Mouse (Mus musculus) splenic B cell, adult 2 months (primary cell): ENCODE measurements around the gene Cdrt4.
A peak's percentile ranks its signal among the peaks of the same experiment; 100 is the strongest.

Source experiments
- DNase-seq: peaks from one replicate; pipeline ENCODE4 v3.0.0-alpha.2; 2011; ENCODE audit warnings: low read depth, low spot score
- H3K27me3 ChIP-seq: 2 replicates; pipeline ENCODE4 v1.6.1; 2012; ENCODE audit warnings: mild to moderate bottlenecking, low read length, moderate library complexity, mixed read lengths; ENCODE audit not compliant: control insufficient read depth, poor library complexity, insufficient read depth, severe bottlenecking
- H3K36me3 ChIP-seq: 2 replicates; pipeline ENCODE4 v1.6.1; 2012; ENCODE audit warnings: mild to moderate bottlenecking, low read length, moderate library complexity, mixed read lengths; ENCODE audit not compliant: control insufficient read depth, poor library complexity, insufficient read depth, severe bottlenecking

The Cdrt4 gene

DNA sequence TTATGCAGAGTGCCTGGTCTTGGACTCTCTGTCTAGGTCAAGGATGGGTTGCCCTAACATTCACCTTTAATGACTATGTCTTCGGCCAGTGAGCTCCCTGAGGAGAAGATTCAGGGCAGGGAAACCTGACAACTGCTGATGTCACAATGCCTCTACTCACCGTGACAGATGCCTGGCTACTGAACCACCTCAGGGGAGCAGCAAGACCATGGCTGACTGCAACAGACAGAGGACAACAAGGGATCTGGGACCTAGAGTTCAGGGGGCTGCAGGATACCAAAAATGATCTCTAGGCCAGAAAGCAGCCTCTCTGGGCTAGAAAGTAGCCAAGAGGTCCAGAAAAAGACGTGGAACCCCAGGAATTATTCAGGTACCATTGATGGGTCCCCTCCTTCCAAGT, at the start of gene Cdrt4:
Gene Cdrt4 (plus strand): TSS at position 182 of the 400 bp plus-strand sequence.
- DNase-seq, result no peak
- no peaks in the 10 kb centered on the region for H3K36me3 ChIP-seq
- no peaks in the 10 kb centered on the region for H3K27me3 ChIP-seq

DNA sequence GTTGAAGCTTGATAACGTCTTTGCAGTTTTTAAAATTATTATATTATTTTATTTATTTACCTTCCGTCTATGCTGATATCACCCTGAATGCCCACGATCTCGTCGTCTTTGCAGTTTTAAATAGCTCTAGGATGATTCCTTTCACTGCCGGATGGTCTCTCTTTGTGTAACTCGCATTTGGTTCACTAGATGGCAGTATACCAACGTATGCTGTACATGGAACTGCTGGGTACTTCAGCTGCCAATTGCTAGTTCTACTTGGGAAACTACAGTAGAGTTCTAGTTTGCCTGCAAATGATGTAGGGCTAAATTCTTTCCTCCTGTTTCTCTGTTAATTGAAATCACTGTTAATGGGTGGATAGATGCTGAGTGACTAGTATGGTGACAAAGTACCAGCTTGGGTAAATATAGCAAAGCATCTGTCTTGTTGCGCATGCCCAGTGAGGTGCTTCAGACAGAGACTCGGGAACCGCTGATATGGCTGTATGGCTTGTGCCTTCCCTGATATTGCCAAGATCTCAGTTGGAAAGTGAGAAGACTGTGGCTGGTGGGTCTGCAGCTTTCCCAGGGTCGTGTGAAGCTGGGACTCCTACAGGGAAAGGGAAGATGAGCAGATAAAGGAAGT, 49.2 kb upstream of the Cdrt4 start:
- Histone ChIP-seq H3K36me3 (no peaks in the 10 kb centered on the region), H3K27me3 (no peaks in the 10 kb centered on the region)
- DNase-seq, result peak; percentile 81

DNA sequence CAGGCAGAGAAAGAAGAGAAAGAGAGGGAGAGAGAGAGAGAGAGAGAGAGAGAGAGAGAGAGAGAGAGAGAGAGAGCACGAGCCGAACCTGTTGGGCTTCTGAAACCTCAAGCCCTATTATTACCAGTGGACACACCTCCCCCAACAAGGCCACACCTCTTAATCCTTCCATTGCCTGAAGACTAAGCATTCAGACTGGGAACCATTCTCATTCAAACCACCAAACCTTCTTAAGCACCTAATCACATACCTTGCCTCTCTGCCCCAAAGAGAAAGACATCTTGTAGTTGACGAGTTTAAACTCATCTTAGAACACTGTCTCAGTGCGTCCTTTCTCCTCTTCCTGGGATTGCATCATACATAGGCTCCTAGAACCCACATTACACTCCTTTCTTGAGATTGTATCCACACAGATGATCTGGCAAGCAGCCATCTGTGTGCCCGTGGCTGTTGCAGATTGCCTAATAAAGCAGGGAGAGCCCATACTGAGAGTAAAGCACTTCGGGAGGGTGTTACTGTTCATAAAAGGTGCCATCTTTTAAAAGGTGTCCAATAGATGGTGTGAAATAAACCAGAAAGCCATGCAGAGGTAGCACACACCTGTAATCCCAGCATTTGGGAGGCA, 47.0 kb upstream of the Cdrt4 start:
- DNase-seq, result no peak
- Histone ChIP-seq H3K27me3 (no peaks in the 10 kb centered on the region), H3K36me3 (no peaks in the 10 kb centered on the region)

DNA sequence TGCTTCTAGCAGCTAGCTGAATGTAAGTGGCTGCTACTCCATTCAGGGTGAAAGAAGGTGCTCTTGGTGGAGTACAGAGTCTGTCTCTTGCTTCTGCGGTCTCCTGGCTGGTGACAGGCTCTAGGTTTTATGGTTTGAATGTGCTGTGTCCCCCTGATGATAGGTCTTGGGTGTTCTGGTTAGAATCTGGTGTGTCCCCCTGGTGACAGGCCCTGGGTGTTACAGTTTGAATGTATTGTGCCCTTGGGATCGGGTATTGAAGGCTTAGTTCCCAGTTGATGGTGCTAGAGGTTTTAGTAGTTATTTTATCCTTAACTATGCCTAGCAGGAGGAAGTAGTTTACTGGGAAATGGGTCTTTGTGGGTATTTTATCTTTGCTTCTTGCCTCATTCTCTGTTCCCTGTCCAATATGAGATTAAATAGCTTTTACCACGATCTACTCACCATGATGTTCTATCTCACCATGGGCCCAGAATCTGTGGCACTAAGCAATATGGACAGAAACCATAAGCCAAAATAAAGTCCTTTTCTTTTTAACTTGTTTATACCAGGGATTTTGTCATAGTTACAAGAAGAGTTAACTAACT, 41.2 kb upstream of the Cdrt4 start:
- Histone ChIP-seq H3K36me3 (no peaks in the 10 kb centered on the region), H3K27me3 (no peaks in the 10 kb centered on the region)
- DNase-seq, result peak; percentile 47

DNA sequence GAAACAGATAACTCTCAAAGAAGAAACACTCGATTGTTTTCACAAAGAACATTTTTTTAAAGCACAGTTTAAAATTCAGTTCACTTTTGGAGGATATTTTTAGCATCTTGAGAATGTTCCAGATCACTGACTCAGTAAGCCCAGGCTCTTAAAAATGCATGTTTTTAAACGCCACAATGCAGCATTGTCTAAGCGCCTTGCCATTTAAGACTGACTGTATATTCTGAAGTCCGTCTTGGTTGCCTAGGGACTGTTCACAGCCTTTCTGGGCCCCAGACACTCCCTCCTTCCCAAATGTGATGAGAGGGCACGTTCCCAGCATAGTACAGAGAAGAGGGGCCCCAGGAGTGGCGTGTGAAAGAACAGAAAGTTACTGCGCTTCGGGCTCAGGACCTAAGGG, 39.6 kb upstream of the Cdrt4 start:
- no peak for DNase-seq
- no peaks in the 10 kb centered on the region for H3K36me3 ChIP-seq
- H3K27me3 ChIP-seq, result no peaks in the 10 kb centered on the region

DNA sequence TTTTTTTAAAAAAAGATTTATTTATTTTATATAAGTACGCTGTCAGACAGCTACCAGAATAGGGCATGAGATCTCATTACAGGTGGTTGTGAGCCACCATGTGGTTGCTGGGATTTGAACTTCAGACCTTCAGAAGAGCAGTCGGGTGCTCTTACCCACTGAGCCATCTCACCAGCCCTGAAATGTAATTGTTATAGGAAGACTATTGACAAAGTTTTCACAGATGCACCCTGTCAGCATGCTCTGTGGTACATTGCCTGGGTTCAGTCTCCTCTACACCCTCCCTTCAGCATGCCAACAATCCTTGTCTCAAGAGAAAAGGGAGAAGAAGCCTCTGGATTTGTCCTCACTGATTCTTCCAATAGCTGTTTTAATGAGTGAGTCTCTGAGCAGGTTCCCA, 37.9 kb upstream of the Cdrt4 start:
- H3K36me3 ChIP-seq, result no peaks in the 10 kb centered on the region
- no peaks in the 10 kb centered on the region for H3K27me3 ChIP-seq
- no peak for DNase-seq

DNA sequence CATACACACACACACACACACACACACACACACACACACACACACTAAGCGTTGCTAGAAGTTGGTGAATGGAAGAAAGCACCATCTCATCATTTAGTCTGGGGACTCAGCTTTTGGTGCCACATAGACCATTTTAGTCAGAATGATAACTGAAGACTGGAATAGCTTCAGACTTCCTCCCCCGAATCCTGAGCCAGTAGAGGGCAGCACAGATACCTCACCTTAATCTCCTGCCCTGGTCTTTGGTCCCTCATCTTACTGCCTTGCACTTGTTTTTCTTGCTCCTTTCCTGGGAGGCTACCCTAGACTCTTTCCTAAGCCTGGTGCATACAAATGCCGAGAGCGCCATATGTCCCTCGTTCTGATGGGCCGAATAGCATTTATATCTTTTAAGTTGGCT, 36.5 kb upstream of the Cdrt4 start:
- Histone ChIP-seq H3K27me3 (no peaks in the 10 kb centered on the region), H3K36me3 (no peaks in the 10 kb centered on the region)
- peak; percentile 36 for DNase-seq

DNA sequence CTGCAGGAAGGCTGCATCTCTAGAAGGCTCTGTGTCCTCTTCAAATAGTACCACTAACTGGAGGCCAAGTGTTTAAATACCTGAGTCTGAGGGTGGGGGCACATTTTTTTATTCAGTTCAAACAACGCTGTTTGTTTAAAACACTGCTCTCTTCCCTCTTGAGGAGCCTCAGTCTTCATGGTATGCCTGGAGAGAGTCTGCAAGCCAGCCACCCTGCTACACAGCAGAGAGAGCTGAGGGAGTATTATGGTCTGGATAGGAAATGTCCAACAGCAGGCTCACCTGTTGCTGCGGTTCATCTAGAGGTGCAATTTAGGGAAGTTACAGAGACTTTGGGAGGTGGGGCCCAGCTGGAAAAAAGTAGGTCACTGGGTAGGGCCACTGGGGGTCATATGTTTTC, 35.5 kb upstream of the Cdrt4 start:
- H3K27me3 ChIP-seq, result no peaks in the 10 kb centered on the region
- no peaks in the 10 kb centered on the region for H3K36me3 ChIP-seq
- DNase-seq, result no peak

DNA sequence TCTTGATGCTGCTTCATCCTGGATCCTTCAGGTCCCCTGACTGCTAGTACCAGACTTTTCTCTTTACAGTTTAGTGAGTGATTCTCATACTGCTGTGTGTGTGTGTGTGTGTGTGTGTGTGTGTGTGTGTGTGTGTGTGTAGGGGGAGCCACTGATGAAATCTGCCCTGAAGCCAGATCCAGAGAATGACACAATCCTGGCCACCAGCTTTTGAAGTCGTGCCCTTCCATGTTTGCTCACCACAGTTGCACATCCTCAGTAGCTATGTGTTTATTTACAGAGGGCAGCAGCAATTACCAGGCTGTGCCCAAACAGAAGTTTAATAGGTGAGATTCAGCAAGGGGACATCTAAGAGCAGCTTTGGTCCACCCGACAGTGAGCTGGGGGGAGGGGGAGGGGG, 34.2 kb upstream of the Cdrt4 start:
- DNase-seq, result no peak
- H3K27me3 ChIP-seq, result no peaks in the 10 kb centered on the region
- H3K36me3 ChIP-seq, result no peaks in the 10 kb centered on the region

DNA sequence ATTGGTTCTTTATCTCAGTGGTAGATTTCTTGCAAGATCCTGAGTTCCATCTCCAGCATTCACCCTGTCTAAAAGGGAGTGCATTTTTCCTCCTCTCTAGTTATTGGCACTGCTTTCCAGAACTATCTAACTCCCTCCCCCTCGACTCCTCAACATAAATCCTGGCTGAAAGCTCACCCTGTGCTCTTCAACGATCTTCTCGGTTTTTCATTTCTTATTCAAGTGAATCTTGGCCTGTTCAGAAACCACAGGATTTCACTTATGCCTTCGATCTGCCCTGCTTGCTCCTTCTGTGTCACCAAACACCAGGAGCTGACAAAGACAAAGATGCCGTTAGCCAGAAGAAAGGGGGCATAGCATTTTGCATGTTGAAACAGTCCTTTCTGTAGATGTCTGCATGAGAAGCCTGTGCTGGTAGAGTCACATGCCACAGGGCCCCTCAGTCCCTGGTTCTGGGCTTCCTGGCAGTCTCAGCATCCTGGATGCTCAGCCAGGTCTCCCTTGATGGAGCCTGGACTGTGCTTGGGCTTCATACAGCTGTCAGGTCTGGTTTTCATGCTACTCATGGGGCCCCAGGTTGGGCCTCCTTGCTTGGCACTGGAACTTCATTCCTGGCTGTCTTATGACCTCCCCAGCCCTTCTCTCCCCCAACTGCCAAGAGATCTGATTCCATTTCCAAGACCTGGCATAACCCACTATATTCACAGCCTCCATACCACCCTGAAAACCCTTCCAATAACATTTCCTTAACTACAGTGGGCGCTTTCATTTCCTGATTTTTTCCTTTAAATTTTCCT, 30.8 kb upstream of the Cdrt4 start:
- no peak for DNase-seq
- Histone ChIP-seq H3K36me3 (no peaks in the 10 kb centered on the region), H3K27me3 (no peaks in the 10 kb centered on the region)

DNA sequence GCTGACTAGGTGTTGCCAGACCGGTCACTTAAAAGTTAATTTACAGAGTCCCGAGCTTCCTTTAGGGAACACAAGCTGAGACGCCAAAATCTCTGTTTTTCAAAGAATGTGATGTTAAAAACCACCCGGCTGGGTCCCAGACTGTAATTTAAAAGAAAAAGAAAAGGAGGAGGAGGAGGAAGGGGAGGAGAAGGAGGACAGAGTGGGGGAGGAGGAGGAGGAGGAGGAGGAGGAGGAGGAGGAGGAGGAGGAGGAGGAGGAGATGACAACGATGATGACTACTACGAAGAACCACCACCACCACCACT, 30.3 kb upstream of the Cdrt4 start:
- no peak for DNase-seq
- H3K27me3 ChIP-seq, result no peaks in the 10 kb centered on the region
- no peaks in the 10 kb centered on the region for H3K36me3 ChIP-seq

DNA sequence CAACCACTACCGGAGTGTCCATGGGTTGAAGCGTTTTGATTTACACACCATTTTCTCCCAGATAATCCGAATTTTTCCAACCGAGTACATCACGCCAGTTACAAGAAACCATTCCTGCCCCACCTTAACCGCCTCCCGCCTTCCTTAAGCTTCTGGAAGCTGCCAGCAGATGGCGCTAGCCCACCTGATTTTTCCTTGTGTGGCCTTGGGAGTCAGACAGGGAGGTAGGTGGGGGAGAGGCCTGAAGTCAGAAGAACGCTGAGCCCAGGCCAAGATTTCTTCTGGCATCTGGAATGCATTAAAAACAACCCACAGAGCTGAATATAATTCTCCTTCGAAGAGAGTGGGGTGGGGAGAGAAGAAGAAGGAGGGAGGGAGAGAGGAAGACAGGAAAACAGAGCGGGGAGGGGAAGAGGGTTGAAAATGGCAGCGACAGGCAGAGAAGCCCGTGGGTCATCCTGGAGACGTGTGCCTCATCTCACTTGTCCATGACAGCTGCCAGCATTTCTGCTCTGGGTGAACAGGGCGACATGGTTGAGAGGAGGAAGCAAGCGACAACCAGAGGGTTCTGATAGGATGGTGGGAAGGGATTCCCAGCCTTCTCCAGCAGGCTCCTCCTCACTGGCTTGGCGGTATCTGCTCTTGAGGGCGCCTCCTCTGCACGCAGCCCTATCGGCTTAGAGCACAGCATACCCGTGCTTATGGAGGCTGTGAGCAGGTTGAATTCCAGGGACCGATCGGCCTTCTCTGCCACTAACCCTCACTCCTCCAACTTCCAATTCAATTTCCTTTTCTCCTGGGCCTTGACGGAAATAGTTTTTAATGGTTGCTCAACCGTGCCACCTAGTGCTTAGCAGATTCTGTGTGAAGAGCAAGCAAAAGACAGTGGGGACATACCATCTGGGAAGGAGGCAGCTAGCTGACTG, 29.7 kb upstream of the Cdrt4 start:
- no peaks in the 10 kb centered on the region for H3K36me3 ChIP-seq
- peak; percentile 64 for DNase-seq
- H3K27me3 ChIP-seq, result no peaks in the 10 kb centered on the region

DNA sequence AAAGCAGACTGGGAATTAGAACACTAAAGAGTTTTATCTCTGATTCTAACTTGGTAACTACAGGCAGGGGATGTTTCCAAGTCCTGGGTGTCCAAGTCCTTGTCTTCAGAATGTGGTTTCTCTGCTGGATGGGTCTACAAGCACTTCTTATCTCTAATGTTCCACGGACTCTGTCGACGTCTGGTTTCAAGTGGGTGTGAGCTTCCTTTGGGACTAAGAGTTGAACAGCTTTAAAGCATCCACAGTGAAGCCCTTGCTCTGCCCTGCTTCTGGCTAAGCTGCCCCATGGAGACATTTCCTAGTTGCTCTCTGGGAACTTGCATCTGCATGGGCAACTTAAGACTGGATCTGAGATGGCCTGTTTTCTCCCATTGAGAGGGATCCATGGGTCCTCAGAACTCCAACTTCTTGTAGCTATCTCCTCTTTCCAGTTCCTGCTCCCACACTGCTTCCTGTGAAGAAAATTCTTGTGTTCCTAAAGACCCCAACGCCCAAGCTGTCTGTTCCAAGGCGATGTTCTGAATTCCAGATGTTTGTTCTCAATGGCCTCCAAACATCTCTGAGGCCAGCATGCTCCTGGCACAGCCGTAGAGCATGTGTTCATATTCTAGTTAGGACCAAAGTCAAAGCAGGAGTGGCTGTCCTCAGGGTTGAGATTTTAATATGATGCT, 26.8 kb upstream of the Cdrt4 start:
- H3K36me3 ChIP-seq, result no peaks in the 10 kb centered on the region
- no peaks in the 10 kb centered on the region for H3K27me3 ChIP-seq
- DNase-seq, result no peak

DNA sequence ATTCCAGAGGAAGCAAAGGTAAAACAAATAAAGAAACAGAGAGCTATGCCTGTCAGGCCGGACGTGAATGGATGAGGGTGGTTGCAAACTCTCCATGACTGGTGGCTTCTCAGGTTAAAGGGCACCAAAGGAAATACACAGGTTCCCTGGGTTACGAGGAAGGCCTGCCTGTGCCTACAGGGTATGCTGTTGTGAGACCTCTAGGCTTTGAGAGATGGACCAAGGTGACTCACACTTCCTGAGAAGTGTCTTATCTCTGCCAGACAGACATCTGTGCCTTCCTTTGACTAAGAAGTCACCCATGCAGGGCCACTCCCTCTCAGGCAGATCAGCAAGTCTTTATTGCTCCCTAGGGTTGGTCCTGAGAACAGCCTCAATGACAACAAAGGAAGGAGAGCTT, 21.2 kb upstream of the Cdrt4 start:
- no peaks in the 10 kb centered on the region for H3K36me3 ChIP-seq
- DNase-seq, result no peak
- H3K27me3 ChIP-seq, result no peaks in the 10 kb centered on the region
